Mouse (Mus musculus): ENCODE measurements around the gene Ttc23. TPM values are rescaled to one million over a fixed set of nuclear protein-coding genes. Genes with fewer than 3 reads are reported as not detected.

Gene Ttc23
- total RNA-seq, 1 experiment from 2014 or later = 12.5 TPM

DNA sequence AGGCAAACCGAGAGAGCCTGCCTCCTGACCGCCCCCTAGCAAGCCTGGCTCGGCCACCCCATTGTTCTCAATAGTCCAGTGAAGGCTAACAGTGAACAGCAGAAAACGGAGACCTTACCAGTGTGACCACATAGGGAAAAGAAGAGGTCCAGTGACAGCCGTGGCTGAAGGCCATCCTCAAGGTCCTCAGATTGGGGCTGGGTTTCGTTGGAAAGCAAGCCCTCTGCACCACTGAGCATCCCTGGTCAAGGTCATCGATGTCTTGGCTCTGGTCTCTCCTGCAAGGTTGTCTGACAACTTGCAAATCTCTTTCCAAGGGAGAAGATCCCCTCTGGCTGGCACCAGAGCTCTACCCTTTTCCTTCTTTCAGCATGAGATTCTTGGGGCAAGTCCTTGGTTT lies 42.6 kb downstream of the Ttc23 start:
- no peak for ATAC-seq (replicated peaks; ENCODE audit: insufficient number of reproducible peaks, low FRiP score, low TSS enrichment, poor library complexity, severe bottlenecking)

DNA sequence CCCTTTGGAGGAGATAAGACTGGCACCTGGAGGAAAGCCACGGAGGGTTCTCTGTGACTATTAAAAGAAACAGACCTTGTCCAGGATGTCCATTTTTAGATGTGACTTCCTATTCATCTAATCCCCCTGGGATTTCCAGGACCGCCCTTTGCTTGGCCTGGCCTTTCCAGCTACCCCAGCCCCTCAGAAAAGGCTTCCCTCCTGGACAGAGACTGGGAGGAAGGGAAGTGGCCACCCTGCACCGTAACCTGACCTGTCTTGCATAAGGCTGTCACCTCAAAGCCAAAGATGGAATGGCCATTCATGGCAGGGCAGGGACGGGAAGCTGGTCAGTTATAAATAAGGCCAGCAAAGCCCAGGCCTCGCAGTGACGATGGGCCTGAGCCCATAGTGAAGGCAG lies 43.8 kb downstream of the Ttc23 start:
- ATAC-seq (replicated peaks; ENCODE audit: insufficient number of reproducible peaks, low FRiP score, low TSS enrichment, poor library complexity, severe bottlenecking) = no peak

DNA sequence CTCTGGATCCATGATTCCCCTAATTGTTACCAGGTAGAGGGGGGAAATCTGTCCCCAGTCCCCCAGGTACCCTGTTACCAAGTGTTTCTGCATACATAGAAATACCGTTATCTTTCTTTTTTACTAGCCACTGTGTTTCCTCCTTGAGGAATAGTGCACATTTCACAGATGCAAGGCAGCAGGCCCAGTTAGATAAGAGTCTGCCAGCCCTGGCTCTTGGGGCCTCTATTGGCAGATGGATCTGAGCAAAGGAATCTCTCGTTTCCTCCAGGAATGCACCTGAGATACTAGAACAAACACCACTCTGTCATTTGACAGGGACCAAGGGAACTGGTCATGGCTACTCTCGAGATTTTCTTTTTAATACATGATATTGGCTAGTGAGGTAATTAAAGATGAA lies 44.9 kb downstream of the Ttc23 start:
- no peak for ATAC-seq (replicated peaks; ENCODE audit: insufficient number of reproducible peaks, low FRiP score, low TSS enrichment, poor library complexity, severe bottlenecking)

DNA sequence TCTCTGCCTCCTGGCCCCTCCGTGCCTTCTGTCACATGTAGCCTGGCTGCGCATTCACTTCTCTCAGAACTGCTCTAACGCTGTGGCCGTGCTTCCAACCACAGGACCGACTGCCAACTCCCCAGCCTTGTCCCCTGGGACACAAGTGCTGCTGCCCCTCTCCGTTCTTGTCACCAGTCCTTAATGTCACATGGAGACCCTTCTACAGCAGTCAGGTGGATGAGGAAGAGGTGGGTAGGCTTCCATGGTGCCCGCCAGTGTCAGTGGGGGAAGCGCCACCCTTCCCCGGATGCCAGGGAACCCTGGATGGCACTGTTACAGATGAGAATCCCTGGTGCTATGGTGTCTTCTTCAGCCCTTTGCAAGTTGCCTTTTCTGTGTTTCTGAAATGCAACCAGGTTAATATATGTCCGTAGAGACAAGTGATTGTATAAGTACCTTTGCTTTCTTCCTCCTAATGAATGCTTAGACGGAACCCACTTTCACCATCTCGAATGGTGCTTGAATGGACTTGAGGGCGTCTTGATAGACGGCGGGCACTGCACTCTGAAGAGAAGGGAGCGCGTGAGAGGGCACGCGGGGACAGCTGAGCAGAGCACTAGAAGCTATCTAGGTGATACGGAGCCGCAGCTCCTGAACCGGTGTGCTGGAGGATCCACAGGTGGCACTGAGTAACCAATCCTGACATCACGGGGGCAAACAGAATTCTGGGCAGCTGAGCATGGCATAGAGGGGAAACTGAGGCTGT lies 45.8 kb downstream of the Ttc23 start:
- no peak for ATAC-seq (replicated peaks; ENCODE audit: insufficient number of reproducible peaks, low FRiP score, low TSS enrichment, poor library complexity, severe bottlenecking)

DNA sequence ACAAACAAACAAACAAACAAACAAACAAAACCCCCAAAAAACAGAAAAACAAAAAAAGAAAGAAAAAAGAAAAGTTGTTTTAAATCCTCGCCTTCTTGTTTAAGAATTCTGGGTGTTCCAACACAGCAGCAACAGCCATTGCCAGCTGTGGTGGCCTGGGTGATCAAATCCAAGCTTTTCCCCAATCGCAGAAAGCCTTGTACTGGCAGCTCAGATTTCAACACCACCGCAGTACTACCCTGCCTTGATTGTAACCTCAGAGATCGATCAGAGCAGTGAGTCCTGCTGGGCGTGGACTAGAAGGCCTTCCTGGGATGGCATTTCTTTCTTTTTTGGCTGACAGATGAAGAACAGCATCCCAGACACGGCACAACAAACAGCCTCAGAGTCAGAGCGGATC lies 48.7 kb downstream of the Ttc23 start:
- no peak for ATAC-seq (replicated peaks; ENCODE audit: insufficient number of reproducible peaks, low FRiP score, low TSS enrichment, poor library complexity, severe bottlenecking)

DNA sequence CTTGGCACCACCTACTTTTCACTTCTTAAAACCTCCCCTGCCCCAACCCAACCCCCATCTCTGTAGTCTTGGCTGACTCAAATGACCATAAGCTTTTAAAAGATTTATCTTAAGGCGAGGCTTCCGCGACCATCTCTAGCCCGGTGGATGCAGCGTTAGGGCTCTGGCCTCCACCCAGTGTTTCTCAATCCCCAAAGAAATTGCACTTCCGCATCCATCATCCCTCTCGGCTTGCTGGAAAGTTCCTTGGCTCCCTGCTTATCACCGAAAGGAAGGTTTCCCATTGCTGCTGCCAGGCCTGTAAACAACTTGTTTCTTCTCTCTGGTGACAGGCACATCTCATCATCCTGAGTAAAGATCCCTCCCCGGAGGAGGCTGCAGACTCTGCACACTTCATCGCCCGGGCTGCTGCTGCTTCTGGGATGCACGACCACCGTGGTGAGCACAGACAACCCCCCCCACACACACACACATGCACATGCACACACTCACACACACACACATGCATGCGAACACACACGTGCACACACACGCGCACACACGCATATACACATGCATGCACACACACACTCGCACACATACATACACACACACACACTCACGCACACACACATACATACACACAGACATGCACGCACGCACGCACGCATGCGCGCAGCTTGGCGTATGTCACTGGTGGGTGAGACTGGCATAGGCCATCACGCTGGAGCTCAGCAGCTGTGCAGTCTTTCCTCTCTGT lies 50.9 kb downstream of the Ttc23 start:
- no peak for ATAC-seq (replicated peaks; ENCODE audit: insufficient number of reproducible peaks, low FRiP score, low TSS enrichment, poor library complexity, severe bottlenecking)

DNA sequence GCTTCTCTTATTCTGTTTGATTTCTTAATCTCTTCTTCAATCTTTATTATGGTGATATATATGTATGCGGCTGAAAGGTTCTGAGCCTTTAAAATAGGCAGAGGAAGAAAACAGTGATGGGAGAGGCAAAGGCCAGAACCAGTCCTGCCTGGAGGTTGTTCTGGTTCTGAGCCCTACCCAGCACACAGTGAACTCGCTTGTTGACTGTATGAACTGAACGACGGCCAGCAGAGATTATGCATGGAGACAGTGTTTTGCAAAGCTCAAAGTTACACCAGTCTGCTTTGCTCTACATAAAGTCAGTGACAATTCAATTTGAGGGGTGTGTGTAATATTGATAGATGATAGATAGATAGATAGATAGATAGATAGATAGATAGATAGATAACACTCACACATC lies 52.1 kb downstream of the Ttc23 start:
- no peak for ATAC-seq (replicated peaks; ENCODE audit: insufficient number of reproducible peaks, low FRiP score, low TSS enrichment, poor library complexity, severe bottlenecking)

DNA sequence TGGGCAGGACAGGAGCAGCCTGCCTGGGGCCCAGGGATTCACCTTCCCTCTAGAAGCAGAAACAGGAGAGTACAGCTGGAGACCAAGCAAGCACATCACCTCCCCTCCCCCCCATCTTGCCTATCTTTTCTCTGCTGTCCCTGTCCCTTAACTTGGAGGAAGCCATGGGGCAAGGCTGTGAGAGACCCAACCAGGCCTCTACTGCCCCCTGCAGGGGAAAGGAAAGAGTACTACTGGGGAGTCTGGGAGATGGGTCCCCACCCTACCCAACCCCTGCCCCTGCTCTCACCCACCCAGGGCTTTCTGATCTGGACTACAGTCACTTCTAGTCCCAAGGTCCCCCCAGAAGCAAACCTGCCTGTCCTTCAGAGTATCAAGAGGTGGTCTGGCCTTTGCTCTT lies 53.6 kb downstream of the Ttc23 start:
- no peak for ATAC-seq (replicated peaks; ENCODE audit: insufficient number of reproducible peaks, low FRiP score, low TSS enrichment, poor library complexity, severe bottlenecking)

DNA sequence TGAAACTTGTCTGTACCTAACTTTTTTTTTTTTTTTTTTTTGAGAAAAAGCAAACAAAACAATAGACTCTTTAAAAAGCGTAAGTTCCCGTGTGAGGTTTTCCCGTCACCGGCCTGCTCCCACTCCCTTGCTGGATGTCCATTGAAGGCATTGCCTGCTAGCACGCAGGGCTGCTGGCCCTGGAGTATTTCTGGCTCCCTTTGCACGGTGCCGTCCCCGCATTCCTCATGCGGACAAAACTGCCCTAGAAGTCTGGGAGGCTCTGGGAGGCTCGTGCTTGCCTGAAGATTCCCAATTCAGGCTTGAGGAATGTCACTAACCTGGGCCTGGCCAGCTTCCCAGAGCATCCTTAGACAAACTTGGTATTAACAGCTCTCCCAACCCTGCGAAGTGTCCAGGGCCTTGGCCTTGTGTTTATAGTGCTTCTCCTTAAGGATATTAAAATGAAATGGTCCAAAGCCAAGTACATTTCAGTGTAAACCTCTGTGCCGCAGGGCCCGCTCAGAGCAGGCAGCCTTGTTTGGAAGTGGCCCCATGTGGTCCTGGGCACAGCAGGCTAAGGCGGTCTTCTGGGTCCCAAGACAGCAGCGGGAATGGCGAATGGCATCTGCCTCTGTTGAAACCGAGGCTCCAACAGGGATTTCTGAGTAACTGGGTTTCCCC lies 54.2 kb downstream of the Ttc23 start:
- ATAC-seq (replicated peaks; ENCODE audit: insufficient number of reproducible peaks, low FRiP score, low TSS enrichment, poor library complexity, severe bottlenecking) = no peak

DNA sequence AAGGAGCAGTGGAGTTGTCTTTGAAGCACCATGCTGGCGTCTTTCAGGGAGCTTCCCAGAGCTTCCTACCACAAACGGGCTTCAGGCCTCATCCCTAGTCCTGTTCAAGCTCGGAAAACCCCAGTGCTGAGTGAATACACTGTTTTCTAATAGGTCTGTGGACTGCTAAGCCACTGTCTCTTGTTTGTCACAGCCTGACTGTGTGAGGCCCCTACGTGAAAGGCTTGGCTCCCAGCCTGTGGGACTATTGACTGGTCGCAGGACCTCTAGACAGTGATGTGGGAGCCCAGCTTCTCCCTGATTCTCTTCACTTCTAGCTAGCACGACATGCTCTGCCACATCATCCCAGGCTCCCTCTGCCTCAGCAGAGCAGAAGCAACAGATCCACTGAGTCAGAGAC lies 61.0 kb downstream of the Ttc23 start:
- no peak for ATAC-seq (replicated peaks; ENCODE audit: insufficient number of reproducible peaks, low FRiP score, low TSS enrichment, poor library complexity, severe bottlenecking)

DNA sequence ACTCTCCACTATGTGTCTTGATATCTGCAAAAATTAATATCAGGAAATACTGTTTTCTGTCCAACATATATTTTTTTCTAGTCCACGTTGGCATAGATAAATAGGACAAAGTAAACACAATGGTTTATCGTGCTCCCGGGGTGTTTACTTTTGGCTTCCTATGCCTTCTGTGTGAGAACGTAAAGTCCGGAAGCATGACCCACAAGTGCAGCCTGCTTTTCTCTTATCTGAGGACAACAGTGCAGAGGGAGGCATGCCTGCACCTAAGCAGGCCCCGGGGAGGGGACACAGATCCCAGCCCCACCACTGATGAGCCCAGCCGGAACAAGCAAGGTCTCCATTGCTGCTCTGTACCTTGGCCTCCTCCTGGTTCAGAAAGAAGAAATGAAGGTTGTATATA lies 63.0 kb downstream of the Ttc23 start:
- ATAC-seq (replicated peaks; ENCODE audit: insufficient number of reproducible peaks, low FRiP score, low TSS enrichment, poor library complexity, severe bottlenecking) = no peak

DNA sequence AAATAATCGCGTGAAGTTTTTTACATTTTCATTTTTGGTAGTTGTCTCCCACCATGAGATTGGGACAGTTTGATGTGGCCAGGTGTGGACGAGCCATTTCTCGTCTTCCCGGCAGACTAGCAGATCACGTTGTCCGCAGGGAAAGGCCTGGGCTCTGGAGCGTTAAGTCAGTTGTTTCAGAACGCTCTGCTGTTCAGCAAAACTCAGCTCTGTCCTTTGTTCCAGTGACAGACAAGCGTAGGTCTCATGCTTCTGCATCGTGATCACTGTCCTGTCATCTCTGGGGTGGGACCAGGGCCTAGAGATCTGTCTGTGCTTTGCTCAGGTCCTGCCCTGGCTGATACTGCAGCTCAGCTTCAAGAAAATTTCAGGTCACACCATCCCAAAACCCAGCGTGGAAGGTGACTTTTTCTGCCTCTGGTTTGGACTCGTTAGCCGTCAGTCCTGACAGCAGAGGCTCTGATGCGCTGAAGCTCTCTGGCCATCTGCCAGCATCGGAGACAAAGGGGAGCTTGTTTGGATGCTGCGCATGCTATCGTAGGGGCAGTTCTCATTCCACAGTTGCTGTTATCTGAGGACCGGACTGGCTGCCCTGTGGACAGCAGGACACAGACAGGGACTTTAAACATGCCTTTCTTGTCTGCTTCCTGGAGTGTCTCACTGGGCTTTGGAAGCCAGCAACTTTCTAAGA lies 66.8 kb downstream of the Ttc23 start:
- no peak for ATAC-seq (replicated peaks; ENCODE audit: insufficient number of reproducible peaks, low FRiP score, low TSS enrichment, poor library complexity, severe bottlenecking)

DNA sequence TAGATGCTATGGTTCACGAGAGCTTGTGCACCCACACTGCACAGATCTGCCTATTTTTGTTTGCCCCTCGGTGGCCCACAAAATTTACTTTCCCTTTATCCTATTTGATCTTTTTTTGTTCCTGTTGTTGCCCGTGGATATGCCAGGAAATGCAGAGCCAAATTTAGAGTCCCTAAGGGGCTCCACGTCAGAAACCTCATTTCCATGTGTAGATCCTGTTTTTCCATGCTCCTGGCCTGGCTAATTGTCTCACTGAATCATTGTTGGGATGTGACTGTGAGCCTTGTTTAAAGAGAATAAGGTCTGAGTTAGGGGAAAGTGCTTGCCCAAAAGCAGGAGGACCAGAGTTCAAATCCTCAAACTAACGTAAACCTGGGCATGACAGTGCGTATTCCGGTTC lies 68.0 kb downstream of the Ttc23 start:
- no peak for ATAC-seq (replicated peaks; ENCODE audit: insufficient number of reproducible peaks, low FRiP score, low TSS enrichment, poor library complexity, severe bottlenecking)

DNA sequence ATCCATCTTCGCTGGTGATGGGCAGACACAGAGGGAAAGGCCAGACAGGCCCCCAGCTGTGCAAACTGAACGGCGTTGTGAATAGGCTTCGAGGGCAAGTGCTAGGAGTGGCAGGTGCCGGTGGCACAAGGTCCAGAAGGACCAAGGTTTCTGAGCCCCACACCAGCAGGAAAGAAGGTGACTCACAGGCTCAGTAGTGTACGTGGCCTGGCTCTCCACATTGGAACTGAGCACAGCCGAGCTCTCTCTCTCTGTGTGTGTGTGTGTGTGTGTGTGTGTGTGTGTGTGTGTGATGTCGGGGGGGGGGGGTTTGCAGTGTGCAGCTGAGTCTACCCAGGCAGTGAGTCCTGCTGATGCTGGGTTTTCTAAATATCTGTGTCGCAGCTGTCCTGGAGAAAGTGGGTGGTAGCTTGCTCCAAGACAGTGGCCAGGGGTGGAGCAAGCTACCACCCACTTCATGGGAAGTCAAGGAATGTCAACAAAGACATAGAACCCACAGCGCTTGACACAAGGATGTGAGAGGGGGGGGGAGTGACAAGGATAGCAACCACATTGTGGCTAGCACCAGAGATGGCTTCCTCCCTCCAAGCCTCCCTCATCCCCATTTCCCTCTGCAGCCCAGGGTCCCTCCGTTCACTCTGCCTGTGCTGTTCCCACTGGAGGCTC lies 69.1 kb downstream of the Ttc23 start:
- no peak for ATAC-seq (replicated peaks; ENCODE audit: insufficient number of reproducible peaks, low FRiP score, low TSS enrichment, poor library complexity, severe bottlenecking)

DNA sequence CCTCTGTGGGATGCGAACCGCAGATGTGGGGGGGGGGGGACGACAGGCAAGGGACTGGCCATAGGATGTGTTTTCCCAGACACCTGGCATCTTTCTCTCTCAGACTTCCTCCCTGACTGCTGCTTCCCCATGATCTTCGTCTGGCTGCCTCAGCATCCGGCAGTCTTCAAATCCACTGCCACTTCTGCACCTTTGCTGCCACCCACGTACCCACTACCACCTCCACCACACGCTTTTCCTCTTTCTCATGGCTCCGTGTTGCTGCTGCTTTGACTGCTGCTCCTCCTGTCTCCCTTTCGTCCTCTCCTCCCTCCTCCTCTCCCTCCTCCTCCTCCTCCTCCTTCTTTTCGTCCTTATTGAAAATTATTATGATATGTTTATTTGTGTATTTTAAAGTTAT lies 69.7 kb downstream of the Ttc23 start:
- ATAC-seq (replicated peaks; ENCODE audit: insufficient number of reproducible peaks, low FRiP score, low TSS enrichment, poor library complexity, severe bottlenecking) = no peak

DNA sequence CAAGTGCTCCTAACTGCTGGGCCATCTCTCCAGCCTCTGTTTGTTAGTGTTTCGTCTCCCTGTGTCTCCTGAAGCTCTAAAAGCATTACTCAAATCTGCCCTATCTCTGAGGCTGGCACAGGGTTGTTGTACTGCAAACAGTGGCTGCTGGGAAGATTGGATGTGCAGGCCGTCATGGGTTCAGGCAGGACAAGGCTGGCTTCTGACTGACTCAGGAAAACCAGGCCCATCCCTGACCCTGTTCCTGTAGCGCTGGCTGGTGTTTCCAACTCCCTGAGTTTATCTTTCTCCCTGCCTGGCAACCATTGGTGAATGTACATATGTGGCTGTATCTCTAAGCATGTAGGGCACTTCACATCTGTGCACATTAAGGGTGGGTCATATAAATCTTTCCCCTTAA lies 70.3 kb downstream of the Ttc23 start:
- ATAC-seq (replicated peaks; ENCODE audit: insufficient number of reproducible peaks, low FRiP score, low TSS enrichment, poor library complexity, severe bottlenecking) = no peak

DNA sequence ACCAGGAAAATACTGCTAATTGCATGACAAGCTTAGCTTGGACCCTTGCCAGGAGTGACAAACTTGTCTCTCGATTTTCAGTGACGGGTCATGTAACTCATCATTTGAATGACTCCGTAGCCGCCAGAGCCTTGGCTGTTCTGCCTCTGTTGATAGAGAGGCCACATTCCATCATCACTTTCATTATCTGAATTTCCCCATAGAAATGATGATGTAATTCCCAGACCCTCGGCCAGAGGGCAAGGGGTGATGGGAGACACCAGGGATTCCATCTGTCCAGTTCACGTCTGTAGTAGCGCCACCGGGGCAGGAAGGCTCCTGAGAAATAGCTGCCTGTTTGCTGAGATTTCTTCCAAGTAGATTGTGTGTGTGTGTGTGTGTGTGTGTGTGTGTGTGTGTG lies 71.6 kb downstream of the Ttc23 start:
- ATAC-seq (replicated peaks; ENCODE audit: insufficient number of reproducible peaks, low FRiP score, low TSS enrichment, poor library complexity, severe bottlenecking) = no peak

DNA sequence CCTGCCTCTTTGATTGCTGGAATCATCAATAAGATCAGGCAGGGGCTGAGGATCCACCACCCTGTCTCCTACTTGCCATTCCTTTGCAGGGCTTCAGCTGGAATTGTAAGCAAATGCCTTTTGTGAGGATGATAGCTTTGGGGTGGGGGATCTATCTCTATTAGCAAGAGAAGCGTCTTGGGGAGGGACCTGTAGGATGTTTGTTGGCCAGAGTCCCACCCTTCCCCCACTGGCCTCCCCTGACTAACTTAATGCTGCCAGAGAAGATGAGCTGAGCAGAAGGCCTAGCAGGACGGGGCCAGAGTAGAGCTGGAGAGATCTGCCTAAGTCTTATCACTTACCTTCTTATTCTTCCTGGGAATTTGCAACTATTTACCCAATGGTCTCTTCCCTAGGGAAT lies 75.0 kb downstream of the Ttc23 start:
- ATAC-seq (replicated peaks; ENCODE audit: insufficient number of reproducible peaks, low FRiP score, low TSS enrichment, poor library complexity, severe bottlenecking) = no peak

DNA sequence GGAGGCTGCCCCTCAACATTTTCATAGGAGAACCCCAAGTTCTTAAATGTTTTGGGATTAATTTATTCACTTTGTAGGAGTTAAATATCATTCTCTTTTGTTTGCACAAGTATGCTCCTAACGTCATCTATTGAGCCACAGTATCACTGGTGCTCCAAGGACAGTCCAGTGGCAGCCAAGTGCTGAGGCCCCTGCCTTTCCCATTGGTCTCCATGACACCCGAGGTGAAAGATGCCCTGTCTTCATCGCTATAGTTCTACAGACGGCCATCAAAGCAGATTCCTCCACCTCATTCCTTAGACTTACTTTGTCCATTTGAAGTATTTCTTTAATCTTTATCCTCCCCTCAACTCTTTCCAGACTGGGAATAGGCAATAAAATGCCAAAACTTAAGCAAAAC lies 77.3 kb downstream of the Ttc23 start:
- no peak for ATAC-seq (replicated peaks; ENCODE audit: insufficient number of reproducible peaks, low FRiP score, low TSS enrichment, poor library complexity, severe bottlenecking)
